Mouse (Mus musculus): ENCODE measurements around the gene Nfe2l1. TPM values are rescaled to one million over a fixed set of nuclear protein-coding genes. Genes with fewer than 3 reads are reported as not detected.
"Not testable (repeated sequence)": the region's sequence is repeated elsewhere in the genome, so short reads cannot be mapped to it uniquely, and the experiment has no call there.

Gene Nfe2l1
- total RNA-seq, 2 experiments from 2014 or later: 183 to 193 TPM

DNA sequence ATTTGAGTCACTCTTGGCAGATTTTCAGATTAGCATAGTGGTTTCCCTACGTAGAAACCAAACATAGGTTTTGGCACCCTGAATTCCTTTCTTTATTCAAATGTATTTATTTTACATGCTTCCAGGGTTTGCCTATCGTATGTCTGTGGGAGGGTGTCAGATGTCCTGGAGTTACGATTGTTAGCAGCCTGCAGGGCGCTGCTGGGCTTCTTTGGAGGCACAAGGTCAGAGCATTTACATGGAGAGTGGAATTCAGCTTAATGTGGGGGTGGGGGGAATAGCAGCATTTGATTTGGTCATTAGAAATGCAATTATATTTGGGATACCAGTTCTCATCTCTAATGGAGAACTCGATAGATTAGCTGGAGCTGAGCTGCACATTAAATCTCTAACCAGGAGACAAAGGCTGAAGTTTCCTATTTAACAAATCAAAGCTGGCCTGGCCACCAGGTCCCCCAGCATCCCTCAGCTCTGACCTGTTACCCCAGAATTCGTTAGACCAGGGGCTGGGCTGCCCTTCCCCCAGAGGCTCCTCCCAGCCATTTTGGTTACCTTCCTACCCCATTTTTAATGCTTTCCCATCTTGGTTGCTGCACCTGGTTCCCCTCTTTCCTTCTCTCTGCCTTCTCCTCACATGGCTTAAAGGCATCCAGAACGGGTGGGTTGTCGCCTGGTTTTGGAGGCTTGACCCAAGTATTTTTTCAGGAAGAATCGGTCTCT is 42.9 kb downstream of the Nfe2l1 start:
- DNase-seq (ENCODE audit: low spot score in 2 of 2): no peak

DNA sequence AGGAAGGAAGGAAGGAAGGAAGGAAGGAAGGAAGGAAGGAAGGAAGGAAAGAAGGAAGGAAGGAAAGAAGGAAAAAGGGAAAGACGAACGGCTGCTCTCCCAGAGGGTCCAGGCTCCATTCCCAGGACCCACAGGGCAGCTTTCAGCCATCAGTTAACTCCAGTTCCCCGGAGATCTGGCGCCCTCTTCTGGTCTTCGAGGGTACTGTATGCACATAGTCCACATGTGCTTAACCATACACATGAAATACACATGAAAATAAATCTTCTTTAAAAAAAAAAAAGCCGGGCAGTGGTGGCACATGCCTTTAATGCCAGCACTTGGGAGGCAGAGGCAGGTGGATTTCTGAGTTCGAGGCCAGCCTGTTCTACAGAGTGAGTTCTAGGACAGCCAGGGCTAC is 44.9 kb downstream of the Nfe2l1 start:
- peak; percentile 77 to 79 for DNase-seq (ENCODE audit: low spot score in 2 of 2)

DNA sequence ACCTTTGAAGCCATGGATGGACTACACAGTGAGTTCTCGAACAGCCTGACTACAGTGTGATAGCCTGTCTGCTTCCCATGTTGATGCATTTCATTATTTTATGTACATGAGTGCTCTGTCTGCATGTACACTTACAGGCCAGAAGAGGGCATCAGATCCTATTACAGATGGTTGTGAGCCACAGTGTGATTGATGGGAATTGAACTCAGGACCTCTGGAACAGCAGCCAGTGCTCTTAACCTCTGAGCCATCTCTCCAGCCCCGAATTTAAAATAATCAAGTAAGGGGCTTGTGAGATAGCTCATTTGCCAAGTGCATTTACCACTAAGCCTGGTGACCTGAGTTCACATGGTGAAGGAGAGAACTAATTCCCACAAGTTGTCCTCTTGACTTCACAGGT is 48.3 kb downstream of the Nfe2l1 start:
- no peak for DNase-seq (ENCODE audit: low spot score in 2 of 2)

- no peak for DNase-seq (ENCODE audit: low spot score in 2 of 2)
Measured at GRCm38 (mm10) chr11:96780306-96780705, 49.5 kb downstream of the Nfe2l1 start.

- DNase-seq (ENCODE audit: low spot score in 2 of 2): not testable (repeated sequence)
Measured at GRCm38 (mm10) chr11:96778061-96778627, 51.6 kb downstream of the Nfe2l1 start.

DNA sequence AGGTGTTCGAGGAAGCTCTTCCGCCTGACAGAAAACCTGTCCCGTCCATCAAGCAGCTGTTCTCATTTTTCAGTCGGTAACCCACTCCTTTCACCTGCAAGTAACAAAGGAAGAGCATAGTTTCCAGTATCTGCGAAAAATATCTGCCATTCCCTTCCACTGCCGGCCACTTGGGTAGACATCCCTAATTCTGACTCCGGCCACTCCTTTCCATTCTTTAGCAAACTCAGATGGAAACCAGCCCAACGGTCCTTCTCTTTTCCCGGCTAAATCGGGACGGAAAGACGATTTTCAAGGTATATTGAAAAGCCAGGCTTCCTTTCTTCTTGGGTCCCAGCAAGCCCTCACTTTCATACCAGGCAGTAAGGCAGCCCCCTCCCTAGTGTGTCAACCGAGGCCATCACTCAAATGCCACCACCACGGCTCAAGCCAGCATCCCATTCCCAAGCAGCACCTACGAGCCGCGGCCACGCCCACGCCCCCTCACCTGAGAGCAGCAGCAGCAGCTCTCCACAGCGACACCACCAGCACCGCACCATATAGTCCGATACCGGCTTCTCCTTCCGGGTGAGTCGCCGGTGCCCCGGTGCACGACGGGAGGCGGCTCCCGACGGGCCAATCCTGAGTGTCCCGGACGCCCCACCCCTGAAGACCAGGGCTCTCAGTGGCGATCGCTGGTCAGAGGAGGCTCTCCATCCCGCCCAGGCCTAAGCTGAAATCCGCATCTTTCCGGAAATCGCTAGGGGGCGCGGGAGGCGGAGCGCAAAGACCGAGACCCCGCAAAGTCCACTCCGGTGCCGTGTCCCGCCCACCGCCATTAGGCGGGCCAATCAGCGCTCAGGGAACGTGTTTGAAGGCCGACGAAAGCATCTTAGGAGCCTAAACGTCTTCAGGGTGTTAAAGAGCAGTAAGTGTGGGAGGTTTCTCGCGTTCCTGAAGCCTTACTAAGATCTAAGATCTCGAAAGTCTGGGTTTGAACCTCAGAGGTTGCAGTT is 52.5 kb downstream of the Nfe2l1 start, which contains the start of gene Snx11:
Gene Snx11 (minus strand): TSS at position 592 of the 995 bp plus-strand sequence.
- DNase-seq (ENCODE audit: low spot score in 2 of 2): peak; percentile 99

- DNase-seq (ENCODE audit: low spot score in 2 of 2): no peak
Measured at GRCm38 (mm10) chr11:96776068-96776467, 53.7 kb downstream of the Nfe2l1 start.

DNA sequence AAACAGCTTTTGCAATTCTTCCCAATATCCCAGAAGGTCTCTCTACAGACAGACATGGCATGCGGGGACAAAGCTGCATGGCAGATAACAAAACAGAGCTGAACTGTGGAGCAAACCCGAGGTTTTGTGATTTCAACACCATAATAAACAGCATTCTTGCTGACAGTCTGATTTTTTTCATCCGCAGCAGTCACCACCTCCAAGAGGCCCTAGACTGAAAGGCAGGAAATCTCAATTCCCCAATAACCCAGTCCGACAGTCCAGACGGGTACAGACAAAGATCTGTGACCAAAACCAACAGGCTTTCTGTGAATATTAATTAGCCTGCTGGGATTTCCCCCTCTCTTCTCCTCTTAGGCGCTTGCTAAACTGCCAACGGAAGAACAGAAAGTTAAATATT is 54.1 kb downstream of the Nfe2l1 start:
- DNase-seq (ENCODE audit: low spot score in 2 of 2): no peak

DNA sequence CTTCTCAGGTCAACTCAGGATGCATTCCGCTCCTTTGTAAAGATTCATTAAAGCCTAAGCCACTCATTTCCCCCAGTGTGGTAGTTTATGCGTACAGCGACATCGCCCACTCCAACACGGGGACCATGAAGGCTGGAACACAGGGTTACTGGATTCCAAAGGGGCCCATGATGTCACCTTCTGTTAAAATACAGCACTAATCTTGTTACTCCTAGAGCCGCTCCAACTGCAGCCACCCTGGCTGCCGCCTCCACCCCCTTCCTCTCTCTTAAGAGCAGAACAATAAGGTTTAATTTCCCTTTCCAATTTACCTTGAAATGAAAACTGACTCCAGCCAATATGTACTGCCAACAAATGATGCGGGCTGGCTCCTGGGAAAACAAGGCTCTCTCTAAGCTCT is 54.7 kb downstream of the Nfe2l1 start:
- no peak for DNase-seq (ENCODE audit: low spot score in 2 of 2)

GRCm38 (mm10) chr11:96774536-96774935 is 55.2 kb downstream of the Nfe2l1 start:
- no peak for DNase-seq (ENCODE audit: low spot score in 2 of 2)

GRCm38 (mm10) chr11:96772413-96772812 is 57.4 kb downstream of the Nfe2l1 start:
- DNase-seq (ENCODE audit: low spot score in 2 of 2): no peak

- no peak for DNase-seq (ENCODE audit: low spot score in 2 of 2)
Measured at GRCm38 (mm10) chr11:96771274-96771975, 58.3 kb downstream of the Nfe2l1 start.

DNA sequence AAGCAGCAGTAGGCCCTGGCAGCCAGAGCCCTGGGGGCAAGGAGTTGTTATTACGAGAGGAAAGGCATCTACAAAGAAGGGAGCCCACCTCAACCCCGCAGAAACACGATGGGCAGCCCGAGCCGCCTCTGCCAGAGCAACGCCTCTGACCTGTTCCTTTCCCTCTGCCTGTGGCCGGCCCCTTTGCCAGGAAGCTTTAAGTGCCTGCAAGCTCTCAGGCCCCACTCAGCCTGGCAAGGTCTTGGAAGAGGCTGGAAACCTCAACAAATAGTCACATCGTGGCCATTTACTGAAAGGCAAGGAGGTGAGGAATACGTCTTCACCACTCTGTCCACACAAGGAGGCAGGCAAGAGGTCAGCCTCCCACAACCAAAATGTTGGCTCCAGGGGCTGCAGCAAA is 61.5 kb downstream of the Nfe2l1 start:
- DNase-seq (ENCODE audit: low spot score in 2 of 2): no peak

Small RNAs within 50 kb of the gene (microRNA-seq; reads per million reads assigned to microRNA genes)
- 14.5 to 23.3 reads per million in 2 experiments for gene Mir152

Other genes with a start within 250 kb of the Nfe2l1 start
- gene Snx11, start 52.4 kb downstream of the Nfe2l1 start, total RNA-seq (2021): 10 to 100 TPM; 43.1 to 49.0 TPM
- gene Cbx1, start 40.8 kb downstream of the Nfe2l1 start, total RNA-seq (2021): 10 to 100 TPM; 56.3 to 61.8 TPM
- 1 to 10 TPM; 4.2 to 5.6 TPM for gene Copz2, start 19.9 kb upstream of the Nfe2l1 start, total RNA-seq (2021)
- 10 to 100 TPM; 53.4 to 59.6 TPM for gene Cdk5rap3, start 86.5 kb upstream of the Nfe2l1 start, total RNA-seq (2021)
- not detected for gene Prr15l, start 98.1 kb upstream of the Nfe2l1 start, total RNA-seq (2021)
- gene Pnpo, start 114.0 kb upstream of the Nfe2l1 start, total RNA-seq (2021): 10 to 100 TPM; 28.0 to 28.8 TPM
- 10 to 100 TPM; 11.5 to 12.0 TPM for gene Sp2, start 153.0 kb upstream of the Nfe2l1 start, total RNA-seq (2021)
- 1 to 10 TPM; 1.4 TPM for gene Sp6, start 183.4 kb upstream of the Nfe2l1 start, total RNA-seq (2021)
- gene Scrn2, start 200.0 kb upstream of the Nfe2l1 start, total RNA-seq (2021): 1 to 10 TPM; 5.2 to 6.3 TPM
- gene Lrrc46, start 211.4 kb upstream of the Nfe2l1 start, total RNA-seq (2021): 1 to 10 TPM in 1 of 2 experiments, under 1 TPM in 1; 0.83 to 1.6 TPM
- 10 to 100 TPM; 74.4 to 76.7 TPM for gene Mrpl10, start 211.6 kb upstream of the Nfe2l1 start, total RNA-seq (2021)
- gene Osbpl7, start 220.7 kb upstream of the Nfe2l1 start, total RNA-seq (2021): 10 to 100 TPM; 12.9 to 13.5 TPM

Data from layer of hippocampus, postnatal 10 days (tissue).